Mouse (Mus musculus) CD8-positive naive resting alpha-beta T cell, adult 2 months (primary cell): ENCODE data around the gene Ramac.

Source experiments
- DNase-seq, 2 experiments: peaks; one replicate each; pipeline ENCODE4 v3.0.0; 2022; ENCODE audit warnings: low read depth in 2 of 2, low spot score in 2 of 2

Ramac gene

GRCm38 (mm10) chr7:81775325-81775724 lies 12.6 kb downstream of the Ramac start:
- DNase-seq = no peak

GRCm38 (mm10) chr7:81777667-81778218 lies 15.0 kb downstream of the Ramac start:
- no peak for DNase-seq

- DNase-seq = peak in 1 of 2 experiments; percentile 3
Observed at GRCm38 (mm10) chr7:81788536-81788935, 25.8 kb downstream of the Ramac start.

- peak; percentile 78 to 80 for DNase-seq
Observed at GRCm38 (mm10) chr7:81789095-81789757, 26.5 kb downstream of the Ramac start, which contains the start of gene 3110040N11Rik. TSS of gene 3110040N11Rik (minus strand) at chr7:81789478.

GRCm38 (mm10) chr7:81806067-81806466 lies 43.3 kb downstream of the Ramac start:
- no peak for DNase-seq
